Mouse (Mus musculus): Measurements from ENCODE around the gene Rnf157.

DNA sequence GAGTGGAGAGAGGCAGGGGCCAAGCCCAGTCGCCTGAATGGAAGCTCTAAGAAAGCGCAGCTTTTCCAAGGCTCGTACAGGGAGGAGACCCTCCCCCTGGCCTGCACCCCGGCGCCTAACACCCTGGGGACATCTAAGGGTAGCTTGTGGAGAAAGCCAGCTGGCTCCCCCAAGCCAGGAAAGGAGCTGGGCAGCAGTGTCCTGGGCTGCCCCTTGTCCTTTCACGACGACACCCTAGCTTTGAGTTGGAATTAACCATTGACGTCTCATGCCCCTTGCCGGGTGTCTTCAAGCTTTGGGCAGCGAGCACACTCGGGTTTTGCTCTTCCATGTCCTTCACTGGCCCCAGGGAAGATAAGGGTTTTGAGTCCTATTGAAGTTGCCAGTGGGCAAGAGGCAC lies 24.7 kb upstream of the Rnf157 start:
- TF ChIP-seq MAFK (IDR thresholded peaks at IDR 0.05; ENCODE audit: insufficient read depth, low read depth, low read length) = no peak
- TF ChIP-seq ZC3H11A (IDR thresholded peaks at IDR 0.05; ENCODE audit: borderline replicate concordance, low read depth, low read length) = no peak
- TF ChIP-seq ZNF384 (IDR thresholded peaks at IDR 0.05; ENCODE audit: low read depth, low read length) = no peak
- TF ChIP-seq HCFC1 (IDR thresholded peaks at IDR 0.05; ENCODE audit: borderline replicate concordance, insufficient read depth, low read length) = no peak

Data from ES-E14 (cell line).